Mouse (Mus musculus): ENCODE measurements around the gene Zc3h6.
A peak's percentile ranks its signal among the peaks of the same experiment; 100 is the strongest.

The Zc3h6 gene

GRCm38 (mm10) chr2:128966641-128967580 is at the start of gene Zc3h6:
Zc3h6 (plus strand) TSS chr2:128967402.
- DNase-seq (ENCODE audit: low read depth) = peak; percentile 98

DNA sequence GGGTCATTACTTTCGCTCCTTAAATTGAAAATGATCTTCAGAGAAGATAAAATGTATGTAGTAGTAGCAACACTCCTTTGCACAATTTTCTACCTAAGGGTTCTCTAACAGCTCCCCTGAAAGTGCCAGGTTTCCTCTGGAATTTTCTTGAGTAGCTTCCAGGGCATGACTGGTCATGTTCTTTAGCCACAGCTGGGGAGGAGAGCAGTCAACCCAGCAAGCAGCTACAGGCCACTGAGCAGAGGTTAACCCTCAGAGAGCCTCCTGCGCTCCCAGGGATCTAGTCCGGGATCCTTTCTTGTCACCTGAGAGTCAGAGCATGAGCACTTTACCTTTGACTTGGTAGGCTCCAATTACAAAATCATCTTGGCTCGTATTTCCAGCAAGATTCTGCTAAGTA is 42.4 kb upstream of the Zc3h6 start:
- no peak for DNase-seq (ENCODE audit: low read depth)

- no peak for DNase-seq (ENCODE audit: low read depth)
Observed at GRCm38 (mm10) chr2:128928446-128928845, 38.8 kb upstream of the Zc3h6 start.

DNA sequence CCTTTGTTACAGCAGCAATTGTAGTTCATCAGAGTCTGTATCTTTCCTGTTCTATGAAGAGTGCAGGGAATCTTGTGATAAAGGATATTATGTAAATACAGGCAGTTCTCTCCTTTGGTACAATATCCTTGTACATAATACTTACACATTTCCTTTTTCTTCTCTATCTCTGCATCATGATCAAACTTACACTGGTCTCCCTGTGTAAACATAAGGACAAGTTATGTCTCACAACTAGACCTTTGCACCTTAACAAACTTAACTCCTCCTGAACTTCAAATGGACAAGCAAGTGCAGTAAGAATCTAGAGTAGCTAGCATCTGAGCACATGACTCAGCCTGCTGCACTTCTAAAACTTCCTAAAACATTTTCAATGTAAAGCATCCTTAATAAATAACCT is 36.5 kb upstream of the Zc3h6 start:
- no peak for DNase-seq (ENCODE audit: low read depth)

DNA sequence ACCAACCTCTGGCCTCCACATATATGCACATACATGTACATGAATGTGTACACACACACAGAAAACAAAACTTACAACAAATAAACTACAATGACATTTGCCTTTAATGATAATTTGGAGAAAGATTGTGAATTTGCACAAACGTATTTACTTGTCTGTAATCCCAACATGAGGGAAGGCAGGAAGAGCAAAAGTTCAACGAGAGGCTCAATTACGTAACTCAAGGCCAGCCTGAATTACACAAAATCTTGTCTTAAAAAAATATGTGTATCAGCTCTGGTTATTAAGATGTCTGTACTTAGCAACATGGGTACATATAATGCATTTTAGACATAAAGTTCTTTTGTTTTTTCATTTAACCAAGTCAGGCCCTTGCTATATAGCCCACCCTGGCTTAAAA is 30.9 kb upstream of the Zc3h6 start:
- peak; percentile 15 for DNase-seq (ENCODE audit: low read depth)

DNA sequence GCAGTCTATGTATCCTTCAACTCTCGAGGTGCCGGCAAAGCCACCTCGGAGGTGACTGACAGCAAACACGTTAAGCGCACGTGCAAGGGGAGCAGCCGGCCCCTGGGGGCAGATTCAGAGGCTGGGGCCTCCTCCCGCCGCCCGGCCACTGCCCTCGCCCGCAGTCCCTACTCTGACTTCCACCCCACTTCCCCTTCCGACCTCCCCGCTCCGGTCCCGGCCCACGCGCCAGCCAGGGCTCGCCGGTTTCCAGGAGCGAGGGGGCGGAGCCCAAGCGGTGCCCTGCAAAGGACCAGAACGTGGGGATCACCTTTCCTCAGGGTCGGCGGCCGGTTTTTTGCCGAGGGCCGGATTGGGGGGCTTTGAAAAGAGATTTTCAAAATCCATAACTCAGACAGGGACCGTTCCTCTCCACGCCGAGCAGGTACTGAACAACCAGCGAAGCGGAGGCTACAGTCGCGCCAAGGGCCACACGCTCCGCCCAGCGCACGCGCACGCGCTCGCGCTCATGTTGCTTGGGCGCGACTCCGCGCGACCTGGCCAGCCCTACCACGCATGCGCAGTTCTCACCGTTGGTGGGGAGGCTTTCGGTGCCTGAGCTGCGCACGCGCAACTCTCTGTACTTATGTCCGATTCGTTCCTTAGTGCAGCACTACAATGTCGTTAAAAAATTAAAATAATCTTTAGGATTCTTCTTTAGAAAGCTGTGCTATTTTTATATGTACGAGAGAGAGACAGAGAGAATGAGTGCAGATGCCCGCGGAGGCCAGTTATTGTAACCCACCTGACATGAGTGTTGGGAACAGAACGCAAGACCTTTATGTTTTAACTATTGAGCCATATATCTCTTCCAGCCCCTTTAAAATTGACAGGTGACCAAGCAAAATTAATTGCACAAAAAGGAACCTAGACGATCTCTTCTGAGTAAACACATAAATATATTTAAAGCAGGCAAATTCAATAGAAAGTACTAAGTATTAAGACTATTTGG is 23.4 kb upstream of the Zc3h6 start, which contains the start of gene Zc3h8:
Gene Zc3h8, minus strand, starts transcription at position 540 of the 991 bp plus-strand sequence.
- peak; percentile 95 for DNase-seq (ENCODE audit: low read depth)

DNA sequence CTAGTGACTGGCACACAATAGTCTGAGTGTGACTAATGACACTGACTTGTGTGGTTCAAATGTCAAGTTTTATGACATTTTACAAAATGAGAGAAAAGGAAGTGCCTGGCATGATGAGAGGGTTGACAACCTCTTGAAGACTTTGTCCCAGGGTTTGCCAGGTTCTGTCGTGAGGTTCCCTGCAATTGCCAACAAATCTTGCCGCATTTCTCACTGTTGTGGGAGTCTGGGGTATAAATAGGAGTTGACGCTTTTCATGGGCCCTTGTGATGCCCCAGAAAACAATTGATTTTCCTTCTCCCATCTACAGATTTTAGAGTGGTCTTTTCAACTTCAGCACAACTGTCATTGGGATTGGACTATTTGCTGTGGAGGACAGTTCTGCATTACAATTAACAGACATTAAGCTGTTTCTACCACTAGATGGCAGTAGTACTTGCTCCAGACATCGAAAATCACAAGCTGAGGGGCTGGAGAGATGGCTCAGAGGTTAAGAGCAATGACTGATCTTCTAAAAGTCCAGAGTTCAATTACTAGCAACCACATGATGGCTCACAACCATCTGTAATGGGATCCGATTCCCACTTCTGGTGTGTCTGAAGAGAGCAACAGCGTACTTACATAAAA is 19.1 kb upstream of the Zc3h6 start:
- peak; percentile 79 for DNase-seq (ENCODE audit: low read depth)

DNA sequence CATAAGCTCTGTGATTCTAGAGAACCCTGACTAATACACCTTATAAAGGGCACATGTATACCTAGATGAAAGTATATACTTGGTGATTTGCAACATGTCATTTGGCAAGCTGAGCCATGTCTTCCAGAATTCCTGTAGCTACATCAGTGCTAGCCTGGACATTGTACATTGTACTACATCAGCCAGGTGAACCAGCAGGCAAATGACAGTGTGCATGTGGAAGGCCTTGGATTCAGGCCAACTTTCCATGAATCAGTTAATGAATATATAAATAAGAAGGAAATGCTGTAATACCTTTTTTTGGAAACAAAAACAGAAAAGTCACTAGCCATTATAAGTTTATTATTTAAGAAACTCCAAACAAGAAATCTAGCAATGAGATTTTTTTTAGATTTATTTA is 13.0 kb upstream of the Zc3h6 start:
- DNase-seq (ENCODE audit: low read depth) = no peak

DNA sequence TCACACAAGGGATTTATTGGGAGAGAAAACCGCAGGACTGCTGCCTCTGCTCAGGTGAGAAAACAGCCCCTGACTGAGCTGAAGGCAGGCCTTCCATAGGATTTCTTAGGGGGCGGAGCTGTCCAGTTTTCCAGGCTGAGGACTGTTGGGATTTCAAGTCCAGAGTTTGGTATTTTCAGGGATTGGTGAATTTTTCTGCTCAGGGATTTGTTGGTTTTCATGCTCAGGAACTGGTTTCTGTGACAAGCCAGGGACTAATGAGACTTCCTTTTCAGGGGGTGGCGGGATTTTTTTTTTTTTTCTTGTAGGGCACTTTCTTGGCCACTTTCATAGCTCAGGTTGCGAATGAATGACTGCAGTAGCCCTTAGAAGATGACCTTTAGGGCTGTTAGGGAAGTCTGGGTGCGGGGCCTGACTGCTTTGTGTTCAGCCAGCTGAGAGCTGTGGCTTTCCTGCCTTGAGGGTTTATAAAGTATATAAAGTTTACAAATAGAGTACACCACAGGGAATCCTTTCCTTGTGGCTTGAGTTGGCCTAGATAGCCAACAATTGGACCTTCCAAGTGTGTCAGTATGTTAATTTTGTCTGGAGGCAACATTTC is 1.6 kb upstream of the Zc3h6 start:
- DNase-seq (ENCODE audit: low read depth) = peak; percentile 51

DNA sequence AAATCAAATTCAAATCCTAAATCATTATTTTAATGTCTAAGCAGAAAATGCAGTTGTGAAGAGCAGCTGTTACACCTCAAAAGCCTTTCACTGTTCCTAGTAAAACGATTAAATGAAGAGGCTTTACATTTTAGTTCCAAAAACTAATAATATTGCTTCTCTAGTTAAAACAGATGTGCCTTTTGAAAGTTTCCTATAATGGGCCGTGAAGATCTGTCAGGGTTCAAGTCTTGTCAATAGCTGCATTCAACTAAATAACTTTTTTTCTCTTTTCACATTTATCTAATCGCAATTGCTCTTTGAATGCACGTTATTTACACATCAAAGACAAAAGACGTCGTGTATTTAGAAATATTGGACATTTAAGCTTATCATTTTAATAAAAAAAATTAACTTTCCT is 966 bp upstream of the Zc3h6 start:
- DNase-seq (ENCODE audit: low read depth) = no peak

DNA sequence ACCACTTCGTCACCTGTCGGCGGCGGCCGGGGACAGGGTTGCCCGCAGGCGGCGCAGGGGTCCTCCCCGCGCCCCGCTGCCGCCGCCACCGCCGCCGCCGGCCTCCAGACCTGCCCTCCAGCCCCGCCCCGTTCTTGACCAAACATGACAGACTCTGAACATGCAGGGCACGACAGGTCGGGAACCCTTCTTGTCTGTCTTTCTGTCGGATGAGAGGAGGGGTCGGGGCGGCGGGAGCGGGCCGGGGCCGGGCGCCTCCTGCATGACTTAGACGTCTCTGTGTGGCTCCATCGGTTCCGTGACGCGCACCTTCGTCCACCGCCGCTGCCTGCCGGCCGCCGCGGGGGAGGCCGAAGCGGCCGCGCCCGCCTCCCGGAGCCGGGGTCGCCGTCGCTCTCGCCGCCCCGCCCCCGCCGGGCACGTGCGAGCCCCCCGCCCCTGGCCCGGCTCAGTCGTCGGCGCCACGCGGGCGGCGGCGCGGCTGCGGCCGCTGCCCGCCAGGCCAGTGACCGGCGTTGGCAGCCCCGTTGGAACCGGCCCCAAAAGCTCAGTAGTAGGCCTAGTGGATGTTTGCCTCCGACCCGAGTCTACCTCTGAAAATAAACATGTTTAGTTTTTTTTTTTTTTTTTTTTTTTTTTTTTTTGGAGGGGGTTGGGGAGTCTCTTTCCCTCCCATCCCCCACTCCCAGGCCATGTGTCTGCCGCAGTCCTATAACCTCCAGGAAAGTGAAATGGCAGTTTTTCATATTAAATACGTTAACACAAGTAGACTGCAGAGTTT is 649 bp downstream of the Zc3h6 start, which contains the start of gene Gm10762:
Gene Gm10762, minus strand, starts transcription at position 65 of the 781 bp plus-strand sequence.
- peak; percentile 86 for DNase-seq (ENCODE audit: low read depth)

- DNase-seq (ENCODE audit: low read depth) = peak; percentile 22
Observed at GRCm38 (mm10) chr2:128968475-128969083, 1.4 kb downstream of the Zc3h6 start.

GRCm38 (mm10) chr2:128972301-128972700 is 5.1 kb downstream of the Zc3h6 start:
- DNase-seq (ENCODE audit: low read depth) = no peak

GRCm38 (mm10) chr2:128975572-128975971 is 8.4 kb downstream of the Zc3h6 start:
- peak; percentile 30 for DNase-seq (ENCODE audit: low read depth)

GRCm38 (mm10) chr2:128984746-128985145 is 17.5 kb downstream of the Zc3h6 start:
- DNase-seq (ENCODE audit: low read depth) = no peak

DNA sequence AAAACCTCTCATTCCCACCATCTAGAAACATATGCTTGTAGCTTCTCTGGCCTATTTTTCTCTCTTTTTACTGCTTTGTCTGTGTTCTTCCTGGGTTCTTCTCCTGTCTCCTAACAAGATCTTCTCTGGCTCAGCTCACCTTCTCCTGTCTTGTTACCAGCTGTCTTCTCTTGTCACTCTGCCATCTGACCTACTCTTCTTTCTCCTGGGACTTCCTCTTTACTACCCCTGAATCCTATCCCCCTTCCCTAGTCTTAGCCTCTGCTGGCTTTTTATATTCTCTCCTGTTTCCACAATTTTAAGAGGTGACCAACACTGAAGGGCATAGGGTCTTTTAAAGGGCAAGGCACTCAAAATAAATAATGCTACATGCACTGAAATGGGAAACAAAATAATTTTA is 37.7 kb downstream of the Zc3h6 start:
- no peak for DNase-seq (ENCODE audit: low read depth)

DNA sequence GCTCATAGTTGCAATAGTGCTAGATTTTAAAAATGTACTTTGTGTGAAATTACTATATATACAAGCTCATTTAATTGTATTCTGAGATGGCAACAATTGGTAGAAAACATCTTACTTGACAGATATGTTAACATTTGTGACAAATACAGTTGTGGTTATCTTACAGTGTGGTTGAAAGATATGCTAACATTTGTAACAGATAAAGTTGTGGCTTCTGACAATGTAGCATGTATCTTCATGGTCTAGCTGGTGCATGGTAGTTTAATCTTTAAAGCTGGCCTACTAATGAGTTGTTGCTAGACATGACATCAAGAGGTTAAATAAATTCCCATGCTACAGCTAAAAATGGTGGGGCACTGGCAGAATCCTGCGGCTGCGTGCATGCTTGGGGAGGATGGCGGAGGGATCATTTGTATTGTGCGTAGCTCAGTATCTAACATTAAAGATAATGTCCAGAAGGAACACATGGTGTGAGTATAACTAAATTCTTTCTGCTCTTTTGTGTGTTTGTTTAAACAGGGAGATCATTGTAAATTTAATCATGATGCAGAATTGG is 39.1 kb downstream of the Zc3h6 start:
- DNase-seq (ENCODE audit: low read depth) = no peak

DNA sequence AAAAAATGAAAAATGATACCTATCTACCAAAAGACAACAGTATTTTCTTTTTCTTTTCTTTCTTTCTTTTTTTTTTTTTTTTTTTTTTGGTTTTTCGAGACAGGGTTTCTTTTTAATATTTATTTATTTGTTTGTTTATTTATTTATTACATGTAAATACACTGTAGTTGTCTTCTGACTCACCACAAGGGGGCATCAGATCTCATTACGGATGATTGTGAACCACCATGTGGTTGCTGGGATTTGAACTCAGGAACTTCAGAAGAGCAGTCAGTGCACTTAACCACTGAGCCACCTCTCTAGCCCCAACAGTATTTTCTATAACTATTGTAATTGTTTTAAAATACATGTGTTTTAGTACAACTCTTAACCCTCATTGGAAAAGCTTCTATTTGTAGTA is 41.7 kb downstream of the Zc3h6 start:
- peak; percentile 15 for DNase-seq (ENCODE audit: low read depth)

GRCm38 (mm10) chr2:129020106-129020505 is 52.9 kb downstream of the Zc3h6 start:
- DNase-seq (ENCODE audit: low read depth) = no peak

DNA sequence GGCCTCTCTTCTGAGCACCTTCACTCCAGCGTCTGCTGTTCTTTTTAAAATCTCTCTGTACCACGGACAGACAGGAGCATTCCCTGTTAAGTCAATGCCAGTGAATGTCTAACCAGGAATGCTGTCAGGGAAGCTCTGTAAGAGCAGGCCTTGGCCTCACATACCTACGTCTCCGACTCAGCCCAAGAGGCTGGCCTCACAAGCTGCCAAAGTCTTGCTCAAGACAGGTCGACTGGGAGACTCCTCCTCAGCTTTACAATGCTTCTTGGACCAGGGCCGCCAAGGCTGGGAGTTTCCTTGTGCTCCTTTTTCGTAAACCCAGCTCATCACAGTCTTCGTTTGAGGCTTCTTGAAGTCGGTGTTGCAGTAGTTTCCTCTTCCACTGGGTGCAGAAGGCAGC is 57.6 kb downstream of the Zc3h6 start:
- no peak for DNase-seq (ENCODE audit: low read depth)

Measured in 416B (cell line).